Mouse (Mus musculus) thymus, postnatal 25 days (tissue): Measurements from ENCODE around the gene Arhgap9.

ENCODE experiments used
- DNase-seq: peaks from one replicate; pipeline ENCODE4 v3.0.0; 2022

Arhgap9 gene

DNA sequence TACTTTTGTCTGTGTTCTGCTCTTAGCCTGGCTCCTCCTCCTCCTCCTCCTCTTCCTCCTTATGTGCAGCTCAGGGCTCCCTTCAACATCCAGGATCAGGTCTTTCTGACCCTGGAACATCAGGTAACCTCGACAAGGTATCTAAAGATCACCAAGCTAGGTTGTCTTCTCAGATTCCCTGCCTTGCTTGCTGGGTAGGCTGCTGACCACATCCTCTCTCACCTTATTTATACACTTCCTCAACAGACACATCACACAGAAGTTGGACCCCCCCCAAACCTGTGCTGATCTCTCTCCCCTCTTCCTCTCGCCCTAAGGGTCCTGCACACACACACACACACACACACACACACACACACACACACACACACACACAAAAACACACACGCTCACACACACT lies at the start of gene Arhgap9:
Gene Arhgap9 (plus strand): TSS at position 344 of the 400 bp plus-strand sequence.
- peak; percentile 52 for DNase-seq

DNA sequence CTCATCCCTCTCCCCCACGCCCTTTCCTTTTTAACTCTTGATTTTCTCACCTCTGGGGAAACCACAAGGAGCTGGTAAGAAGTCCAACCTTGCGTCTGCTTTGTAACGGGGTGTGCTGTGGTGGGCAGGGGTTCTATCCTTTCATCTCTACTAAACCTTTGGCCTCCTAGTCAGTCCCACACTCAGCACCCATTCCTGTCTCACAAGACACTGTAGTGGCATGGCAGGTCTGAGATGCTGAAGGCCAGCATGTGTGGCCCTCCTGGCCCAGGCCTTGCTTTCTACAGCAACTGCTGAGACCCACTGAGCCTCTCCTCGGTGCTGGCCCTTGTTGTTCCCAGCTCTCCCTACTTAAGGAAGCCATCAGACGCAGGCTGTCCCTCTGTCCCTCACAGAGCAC lies 49.4 kb upstream of the Arhgap9 start:
- DNase-seq: no peak

DNA sequence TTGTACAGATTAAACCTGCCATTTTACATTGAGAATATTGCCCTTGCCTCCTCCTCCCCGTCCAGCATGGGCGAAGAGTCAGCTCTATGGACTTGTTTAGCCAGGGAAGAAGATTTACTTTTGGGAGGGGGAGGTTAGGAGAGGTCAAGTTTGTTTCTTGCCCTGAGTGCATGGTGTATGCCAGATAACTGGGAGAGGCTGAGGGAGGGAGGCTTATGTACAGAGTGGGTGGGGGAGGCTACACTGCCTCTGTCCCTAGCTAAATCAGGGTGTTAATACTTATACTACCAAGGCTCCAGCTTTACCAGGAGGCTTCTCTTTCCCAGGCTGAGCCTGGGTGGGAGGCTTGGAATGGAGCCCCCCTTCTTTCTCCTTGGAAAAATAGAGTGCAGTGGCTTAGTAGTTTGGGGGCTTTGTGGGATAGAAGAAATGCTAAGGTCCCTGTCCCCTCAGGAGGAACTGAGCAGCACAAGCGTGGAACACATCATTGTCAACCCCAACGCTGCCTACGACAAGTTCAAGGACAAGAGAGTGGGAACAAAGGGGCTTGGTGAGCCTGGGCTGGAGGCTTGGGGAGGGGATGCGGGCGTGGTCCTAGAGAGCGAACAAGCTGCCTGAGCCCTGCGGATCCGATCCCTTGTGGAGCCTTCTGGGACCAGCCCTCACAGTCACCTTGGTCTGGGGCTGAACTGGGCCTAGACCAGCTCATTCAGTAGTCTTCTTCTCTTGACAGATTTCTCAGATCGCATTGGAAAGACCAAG lies 47.3 kb upstream of the Arhgap9 start:
- DNase-seq: no peak

DNA sequence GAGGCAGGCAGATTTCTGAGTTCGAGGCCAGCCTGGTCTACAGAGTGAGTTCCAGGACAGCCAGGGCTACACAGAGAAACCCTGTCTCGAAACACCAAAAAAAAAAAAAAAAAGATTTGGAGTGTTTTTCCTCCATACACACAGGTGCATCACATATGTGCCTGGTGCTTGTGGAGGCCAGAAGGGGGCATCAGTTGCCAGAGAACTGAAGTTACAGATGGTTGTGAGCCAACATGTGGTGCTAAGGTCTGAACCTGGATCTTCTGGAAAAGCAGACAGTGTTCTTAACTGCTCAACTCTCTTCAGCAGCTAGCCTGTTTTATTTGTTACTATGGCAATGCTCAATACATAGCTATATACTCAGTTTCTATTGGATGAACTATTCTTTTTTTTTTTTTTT lies 42.0 kb upstream of the Arhgap9 start:
- DNase-seq: no peak

DNA sequence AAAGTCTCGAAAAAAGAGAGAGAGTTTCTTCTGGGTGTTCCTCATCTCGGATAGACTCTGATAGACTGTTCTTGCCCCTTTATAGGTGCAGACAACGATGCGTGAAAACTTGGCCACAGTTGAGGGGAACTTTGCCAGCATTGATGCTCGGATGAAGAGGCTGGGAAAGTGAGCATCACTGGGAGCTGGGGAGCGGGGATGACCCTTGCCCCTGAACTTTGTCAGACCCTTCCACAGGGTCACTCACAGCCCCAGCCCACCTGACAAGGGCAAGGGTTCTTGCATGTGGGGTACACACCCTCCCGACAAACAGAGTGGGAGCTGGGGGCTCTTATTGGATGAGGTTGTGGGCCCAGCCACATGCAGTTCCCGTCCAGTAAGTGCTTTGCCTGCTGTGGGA lies 40.4 kb upstream of the Arhgap9 start:
- DNase-seq: no peak

DNA sequence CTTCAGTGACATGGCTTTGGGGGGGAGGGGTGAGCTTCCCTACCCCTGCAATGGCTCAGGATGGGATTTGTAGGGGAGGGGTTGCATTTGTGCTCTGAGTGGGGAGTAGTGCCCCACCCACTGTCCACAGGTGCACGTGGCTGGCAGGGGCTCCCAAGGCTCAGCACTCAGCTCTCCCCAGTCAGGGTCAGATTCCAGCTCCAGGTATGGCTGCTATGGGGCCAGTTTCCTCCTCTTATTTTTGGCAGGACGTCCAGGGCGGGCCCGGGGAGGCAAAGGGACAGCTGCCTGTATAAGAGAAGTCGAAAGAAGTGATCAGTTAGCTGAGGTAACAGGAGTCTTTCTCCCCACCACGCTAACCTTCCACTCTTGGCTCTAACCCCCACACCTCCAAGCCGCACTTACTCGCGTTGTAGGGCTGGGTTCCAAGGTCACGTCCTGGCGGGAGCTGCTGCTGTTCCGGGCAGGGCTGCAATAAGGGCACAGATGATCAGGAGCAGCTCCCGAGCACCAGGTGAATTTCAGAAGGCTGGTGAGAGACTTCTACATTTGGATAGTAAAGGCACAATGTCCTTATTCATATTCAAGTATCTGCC lies 39.0 kb upstream of the Arhgap9 start:
- no peak for DNase-seq

DNA sequence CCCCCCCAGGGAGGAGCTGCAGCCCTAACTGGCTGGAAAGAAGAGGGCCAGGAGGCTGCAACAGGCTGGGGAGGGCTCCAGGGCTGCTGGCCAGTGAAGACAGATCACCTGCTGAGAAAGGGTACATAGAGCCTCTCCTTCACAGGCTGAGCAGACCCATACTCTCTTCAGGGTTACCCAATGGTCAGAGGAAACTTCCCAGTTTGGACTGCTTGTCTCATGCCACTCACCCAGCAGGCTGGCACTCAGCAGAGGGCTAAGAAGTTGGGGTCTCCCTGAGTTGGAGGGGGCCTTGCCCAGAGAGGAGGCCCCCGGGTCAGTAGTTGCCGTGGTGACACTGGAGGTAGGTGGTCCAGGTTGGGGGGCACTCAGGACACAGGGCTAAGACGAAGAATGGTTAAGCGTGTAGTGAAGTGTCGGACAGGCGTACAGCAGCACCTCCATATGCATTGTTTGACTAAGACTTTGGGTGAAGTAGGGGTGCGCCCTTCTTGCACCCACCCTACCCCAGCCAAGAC lies 37.6 kb upstream of the Arhgap9 start:
- DNase-seq: no peak

DNA sequence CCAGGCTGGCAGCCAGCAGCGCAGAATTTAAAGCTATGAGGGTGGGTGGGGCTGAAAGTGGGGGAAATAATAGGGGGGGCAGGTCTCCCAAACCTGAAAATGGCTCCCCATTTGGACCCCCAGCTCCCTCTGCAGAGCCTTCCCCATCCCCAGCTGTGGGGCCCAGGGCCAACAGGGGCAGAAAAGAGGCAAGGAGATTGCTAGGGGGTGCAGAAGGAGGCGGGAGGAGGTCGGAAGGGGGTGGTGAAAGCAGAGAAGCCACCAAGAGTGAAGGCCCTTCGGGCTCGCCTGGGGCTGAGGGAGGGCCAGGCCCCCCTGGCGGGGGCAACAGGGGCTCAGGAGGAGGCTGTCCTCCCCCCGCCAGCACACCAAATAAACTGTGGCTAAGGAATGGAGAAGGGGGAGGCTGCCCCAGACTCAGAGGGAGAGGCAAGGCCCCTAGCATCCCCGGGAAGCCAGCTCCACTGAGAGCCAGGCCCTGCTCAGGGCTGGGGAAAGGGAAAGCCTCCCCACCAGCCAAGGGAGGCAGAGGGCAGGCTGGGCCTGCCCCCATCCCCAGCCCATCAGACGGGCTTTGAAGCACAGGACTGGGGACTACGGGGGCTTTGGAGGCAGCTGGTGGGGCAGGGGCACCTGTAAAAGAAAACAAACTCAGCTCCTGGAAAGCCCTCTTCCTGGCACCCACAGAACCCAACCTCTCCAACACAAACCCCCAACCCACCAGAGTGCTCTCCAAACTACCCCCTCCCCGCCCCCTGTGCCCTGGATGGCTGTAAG lies 36.9 kb upstream of the Arhgap9 start:
- DNase-seq: no peak

DNA sequence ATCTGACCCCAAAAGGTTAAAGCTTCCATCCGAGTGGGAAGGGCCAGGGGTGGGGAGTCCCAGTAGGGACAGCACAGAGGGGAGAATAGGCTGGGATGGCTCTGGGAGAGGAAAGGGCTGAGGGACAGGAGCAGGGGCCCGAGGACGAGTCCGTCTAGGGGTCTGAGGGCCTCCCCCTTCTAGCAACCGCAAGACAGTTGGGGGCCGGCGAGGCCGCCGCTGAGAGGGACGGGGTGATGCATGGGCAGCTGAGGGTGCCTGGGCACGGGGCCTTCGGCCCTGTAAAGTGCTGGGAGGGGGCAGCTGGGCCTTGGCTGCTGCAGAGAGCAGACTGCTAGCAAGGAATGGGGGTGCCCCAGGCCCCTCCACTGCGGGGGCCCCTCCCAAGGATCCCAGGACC lies 36.1 kb upstream of the Arhgap9 start:
- no peak for DNase-seq

DNA sequence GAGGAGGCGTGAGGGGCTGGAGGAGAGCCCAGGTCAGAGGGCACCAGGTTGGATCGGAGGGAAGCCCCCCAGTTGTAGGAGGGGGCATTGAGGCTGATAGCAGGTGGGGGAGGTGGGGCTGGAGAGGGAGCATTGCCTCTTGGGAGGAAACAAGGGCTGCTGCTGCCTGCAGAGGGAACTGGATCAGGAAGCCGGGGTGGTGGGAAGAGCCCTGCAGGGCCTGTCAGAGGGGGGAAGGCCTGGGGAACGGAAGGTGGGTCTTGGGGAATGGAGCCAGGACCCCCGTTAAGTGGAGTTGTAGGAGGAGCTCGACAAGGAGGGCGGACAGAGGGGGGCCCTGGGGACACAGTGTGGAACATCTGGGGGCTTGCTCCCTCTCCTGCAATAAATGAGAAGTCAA lies 35.6 kb upstream of the Arhgap9 start:
- no peak for DNase-seq

DNA sequence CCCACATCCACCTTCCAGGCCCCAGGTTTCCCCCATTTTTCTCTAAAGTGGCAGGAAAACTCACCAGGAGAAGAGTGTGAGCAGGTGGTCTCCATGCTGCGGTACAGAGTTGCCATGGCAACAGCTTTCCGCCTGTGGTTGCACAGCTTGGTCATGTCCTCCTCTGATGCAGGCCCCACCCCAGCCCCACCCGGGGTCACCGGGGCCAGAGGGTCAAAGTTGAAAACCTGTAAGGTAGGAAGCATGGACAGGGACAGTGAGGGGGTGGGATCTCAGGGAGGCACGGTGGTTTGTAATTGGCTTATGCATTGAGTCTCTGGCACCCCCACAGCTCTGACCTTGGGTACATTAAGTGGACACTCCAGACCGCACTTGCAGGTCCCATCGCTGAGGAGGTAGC lies 35.0 kb upstream of the Arhgap9 start:
- DNase-seq: no peak

DNA sequence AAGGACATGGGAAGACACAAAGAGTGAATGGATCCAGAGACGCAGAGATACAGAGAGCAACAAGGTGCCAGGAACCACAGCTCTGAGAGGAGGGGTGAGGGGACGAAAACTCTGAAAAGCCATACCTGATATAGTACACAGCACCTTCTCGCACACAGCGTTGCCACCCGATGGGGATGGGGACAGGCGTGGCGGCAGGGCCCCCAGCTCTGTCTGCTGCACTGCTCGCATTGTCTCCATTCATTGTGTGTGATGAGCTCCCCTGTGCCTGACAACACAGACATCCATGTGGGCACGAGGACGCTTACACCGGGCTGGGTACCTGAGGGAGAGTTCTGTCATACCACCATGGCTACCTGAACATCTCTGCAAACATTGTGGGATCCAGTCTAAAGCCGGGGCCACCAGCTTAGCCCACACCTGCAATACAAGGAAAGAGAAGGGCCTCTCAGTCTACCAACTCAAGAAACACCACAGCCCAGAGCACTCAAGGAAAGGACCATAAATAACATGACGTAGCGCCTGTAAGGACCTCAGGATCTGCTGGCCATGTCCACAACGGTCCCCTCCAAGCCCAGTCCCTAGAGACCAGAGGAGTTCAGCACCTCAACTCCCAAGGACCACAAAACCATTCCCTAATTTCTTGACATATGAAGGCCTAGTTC lies 34.4 kb upstream of the Arhgap9 start:
- DNase-seq: no peak

DNA sequence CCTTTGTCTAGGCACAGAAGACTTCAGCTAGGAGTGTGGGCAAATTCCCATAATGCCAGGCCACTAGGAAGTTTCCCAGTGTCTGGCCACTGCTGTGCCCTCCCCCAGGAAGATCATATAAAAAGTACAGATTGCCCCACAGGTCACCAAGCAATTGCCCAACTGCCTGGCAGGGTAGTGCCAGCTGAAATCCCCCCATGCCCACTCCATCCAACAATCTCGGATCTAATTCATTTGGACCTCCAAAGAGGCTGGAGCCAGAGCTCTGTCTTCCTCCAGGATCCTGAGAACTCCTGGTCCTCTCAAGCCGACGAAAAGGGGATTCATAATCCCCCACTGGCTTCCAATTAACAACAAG lies 33.8 kb upstream of the Arhgap9 start:
- DNase-seq: no peak

DNA sequence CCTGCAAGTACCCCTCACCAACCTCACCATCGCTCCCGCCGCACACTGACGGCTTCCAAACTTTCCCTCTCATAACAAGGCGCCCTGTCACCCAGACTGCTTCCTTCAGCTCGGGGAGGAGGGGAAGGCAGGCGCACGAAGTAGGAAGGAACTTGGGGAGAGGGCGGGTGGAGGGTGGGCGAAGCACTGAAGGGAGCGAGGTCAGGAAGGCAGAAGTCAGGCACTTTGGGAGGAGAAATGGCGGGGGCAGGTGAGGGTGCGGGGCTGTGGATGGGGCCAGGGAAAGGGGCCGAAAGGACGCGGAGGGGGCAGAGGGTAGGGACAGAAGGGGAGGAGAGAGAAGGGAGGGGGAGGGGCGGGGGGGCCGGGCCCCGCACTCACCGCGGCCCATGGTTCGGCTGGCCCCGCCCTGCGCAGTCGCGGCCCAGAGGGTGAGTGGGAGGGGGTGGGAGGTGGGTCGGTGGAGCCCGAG lies 33.4 kb upstream of the Arhgap9 start:
- no peak for DNase-seq

DNA sequence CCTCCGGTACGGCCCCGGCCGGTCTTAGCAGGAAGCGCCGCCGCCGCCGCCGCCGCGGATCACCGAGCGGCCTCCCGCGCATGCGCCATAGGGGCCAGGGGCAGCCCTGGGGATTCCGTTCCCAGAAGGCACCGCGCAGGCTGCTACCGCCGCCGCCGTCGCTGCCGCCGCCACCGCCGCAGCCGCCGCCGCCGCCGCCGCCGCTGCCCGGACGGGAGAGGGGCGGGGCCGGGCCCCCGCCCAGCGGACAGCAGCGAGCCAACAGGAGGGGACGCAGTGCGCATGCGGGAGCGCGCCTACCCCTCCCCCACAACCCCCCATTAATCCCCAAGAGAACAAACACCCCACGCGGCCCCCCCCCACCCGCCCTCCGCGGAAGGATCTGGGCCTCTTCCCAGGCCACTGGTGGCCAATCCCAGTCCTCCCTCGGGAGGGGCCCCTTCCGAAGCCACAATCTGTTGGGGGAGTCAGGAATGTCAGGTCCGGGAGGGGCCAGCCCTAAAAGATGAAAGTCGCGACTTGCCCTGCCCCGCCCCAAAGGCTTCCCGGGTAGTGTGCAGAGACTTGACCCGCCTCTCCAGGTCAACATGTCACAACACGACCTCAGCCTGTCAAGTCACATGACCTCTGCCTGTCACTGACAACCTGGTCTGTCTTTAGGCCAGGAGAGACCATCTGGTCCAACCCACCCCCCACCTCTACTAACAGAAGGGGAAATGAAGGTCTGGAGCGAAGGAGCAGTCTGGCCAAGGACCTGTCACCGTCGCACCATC lies 32.8 kb upstream of the Arhgap9 start, which contains the start of gene Mbd6:
Gene Mbd6 (minus strand): TSS at position 219 of the 773 bp plus-strand sequence.
- DNase-seq: peak; percentile 92

DNA sequence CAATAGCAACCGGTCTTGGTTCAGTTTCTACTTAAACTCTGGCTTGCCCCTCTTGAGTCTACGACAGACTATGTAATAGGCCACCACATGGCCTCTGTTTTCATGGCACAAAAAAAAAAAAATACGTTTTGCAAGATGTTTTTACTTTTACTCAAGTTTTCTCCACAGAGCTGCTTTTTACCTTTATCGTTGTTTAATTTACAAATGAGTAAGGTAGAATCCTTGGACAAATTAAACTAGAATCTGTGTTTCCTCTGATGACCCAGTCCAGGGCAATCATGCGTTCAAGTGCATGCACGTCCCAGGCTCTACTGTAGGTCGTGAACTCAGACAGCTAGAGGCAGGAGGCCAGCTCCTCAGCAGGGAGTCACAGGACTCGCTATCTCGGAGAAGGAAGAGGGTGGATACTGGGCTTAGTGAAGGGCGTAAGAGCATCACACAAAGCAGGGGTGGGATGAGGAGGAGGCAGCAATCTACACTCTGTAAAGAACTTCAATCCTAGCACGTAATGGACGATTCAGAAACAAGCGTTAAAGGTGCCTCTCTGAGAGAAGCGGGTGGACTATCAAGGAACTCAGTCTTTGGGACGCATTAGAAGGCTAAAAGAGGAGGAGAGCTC lies 32.1 kb upstream of the Arhgap9 start:
- DNase-seq: peak; percentile 63

DNA sequence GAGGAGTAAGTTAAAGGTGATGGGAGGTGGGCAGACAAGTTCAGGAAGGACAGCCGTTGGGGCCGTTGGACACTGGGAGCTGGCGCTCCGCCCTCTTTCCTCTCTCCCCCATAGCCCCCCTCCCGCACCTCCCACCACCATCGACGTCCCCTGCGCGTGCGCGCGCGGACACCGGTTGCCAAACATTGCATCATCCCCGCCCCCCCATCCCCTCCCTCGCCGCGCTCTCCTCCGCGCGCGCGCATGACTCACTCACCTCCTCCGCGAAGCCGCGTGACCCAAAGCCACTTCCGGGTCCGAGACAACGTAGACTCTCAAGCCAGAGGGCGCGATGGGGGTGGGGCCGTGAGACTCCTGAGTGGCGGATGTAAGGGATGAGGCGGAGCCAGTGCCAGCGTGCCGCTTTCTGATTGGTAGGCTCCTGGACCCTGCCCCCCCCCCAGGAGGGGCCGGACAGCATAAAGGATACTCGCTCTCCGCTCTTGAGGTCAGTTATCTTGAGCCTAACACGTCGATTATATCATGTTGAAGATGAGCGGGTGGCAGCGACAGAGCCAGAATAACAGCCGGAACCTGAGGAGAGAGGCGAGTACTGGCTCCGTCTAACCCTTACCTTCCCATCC lies 31.3 kb upstream of the Arhgap9 start:
- peak; percentile 99 for DNase-seq

DNA sequence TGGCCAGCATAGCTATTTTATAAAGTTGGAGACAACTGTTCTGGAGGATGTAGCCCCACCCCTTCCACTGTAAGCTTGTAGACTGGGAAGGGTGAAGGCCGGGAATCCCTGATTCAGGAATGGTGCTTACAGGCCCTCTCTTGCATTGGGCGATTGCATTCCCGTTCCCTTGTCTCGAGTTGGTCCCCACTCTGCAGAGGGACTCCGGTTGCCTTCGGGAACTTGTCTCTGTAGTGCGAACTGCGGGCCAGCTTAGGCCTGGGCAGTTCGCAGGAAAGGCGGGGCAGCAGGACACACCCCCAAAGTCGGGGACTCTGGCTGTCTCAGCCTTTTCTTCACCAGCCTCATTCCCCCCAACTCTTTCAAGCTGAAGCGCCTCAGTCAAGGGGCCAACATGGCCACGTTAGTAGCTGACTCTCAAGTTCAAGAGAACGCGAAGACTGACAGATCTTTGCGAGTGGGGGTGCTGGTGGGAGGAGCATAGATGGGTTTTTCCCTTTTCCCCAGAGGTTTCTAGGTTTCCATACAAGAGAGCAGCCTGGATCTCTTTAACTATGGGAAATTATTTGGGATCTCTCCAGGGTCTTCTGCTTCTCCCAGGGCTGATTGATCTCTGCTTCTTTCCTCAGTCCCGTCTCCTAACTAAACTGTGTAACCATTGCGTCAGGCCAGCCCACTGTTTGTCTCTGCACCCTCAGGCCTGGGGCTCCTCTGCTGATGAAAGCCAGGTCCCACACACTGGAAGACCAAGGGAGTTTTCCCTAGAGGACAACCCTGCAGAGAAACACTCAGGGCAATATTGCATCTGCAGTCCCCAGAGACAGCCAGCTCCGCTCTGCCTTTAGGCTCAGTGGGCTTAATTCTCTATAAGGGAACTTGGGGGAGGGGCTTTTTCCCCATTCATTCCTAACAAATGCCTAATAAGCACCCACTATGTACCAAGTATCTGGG lies 30.6 kb upstream of the Arhgap9 start:
- peak; percentile 62 for DNase-seq

DNA sequence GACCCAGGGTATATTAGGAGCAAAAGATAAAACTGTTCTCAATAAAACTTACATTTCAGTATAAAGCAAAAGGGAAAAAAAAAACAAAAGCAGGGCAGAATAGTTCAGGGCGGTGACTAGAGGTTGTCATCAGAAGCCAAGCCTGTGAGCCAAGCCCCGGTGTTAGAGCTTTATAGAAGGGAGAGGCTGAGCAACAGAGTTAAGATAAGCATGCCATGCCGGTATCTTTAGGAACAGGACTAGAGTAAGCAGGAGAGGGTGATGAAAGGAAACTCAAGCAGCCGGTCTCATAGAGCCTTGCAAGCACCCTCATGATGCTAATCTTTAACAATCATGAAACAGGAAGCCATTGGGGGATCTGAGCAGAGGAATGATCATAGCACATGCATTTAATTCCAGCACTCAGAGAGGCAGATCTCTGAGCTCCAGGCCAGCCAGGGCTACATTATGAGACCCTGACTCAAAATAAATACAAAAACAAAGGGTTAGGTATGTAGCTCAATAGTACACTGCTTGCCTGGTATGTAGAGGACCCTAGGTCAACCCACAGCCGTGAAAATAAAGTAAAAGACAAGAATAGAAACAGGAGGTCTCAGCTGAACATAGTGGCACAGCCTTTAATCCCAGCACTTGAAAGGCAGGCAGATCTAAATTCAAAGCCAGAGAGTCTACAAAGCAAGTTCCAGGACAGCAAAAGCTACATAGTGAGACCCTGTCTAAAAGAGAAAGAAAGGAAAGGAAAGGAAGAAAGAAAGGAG lies 29.7 kb upstream of the Arhgap9 start:
- DNase-seq: no peak
